In genomic region chr8:3878455-3878854, GRCm38 (mm10) we compare ENCODE assay signal across 49 mouse cellular contexts. TPM values are rescaled to one million over a fixed set of nuclear protein-coding genes. Genes with fewer than 3 reads are reported as not detected.
"Had no signal": no experiment of that assay in that cellular context is flagged by ENCODE, and none has a peak within 500 bp of the region (broad histone marks: within the 10 kb centered on the region; RNA-seq: fewer than 3 reads in every experiment).

Gene Cd209d (minus strand): TSS chr8:3878555.

- H3K9ac ChIP-seq: heart, embryonic 12.5 days; heart, embryonic 13.5 days; heart, embryonic 15.5 days; hindbrain, embryonic 12.5 days; hindbrain, embryonic 13.5 days; hindbrain, embryonic 14.5 days; hindbrain, embryonic 15.5 days; intestine, embryonic 15.5 days; kidney, embryonic 15.5 days had no signal

- H3K27me3 ChIP-seq: heart, embryonic 12.5 days; heart, embryonic 13.5 days; heart, embryonic 15.5 days; hindbrain, embryonic 12.5 days; hindbrain, embryonic 13.5 days; hindbrain, embryonic 15.5 days; intestine, embryonic 15.5 days; kidney, embryonic 15.5 days had no signal

- DNase-seq: heart, postnatal 10 days; heart, postnatal 14 days; heart, postnatal 36 days; heart, postnatal 4 days; kidney, adult 11 months; kidney, adult 18-20 months; kidney, adult 2 months; kidney, adult 8-10 months; kidney, adult 9 months; kidney, postnatal 10 days; kidney, postnatal 14 days; kidney, postnatal 25 days; kidney, postnatal 36 days; kidney, postnatal 4 days; layer of hippocampus, adult 9-11 months; layer of hippocampus, postnatal 36 days had no signal

- H3K4me1 ChIP-seq: heart, embryonic 12.5 days; heart, embryonic 13.5 days; heart, embryonic 15.5 days; hindbrain, embryonic 12.5 days; hindbrain, embryonic 13.5 days; hindbrain, embryonic 15.5 days; intestine, embryonic 15.5 days; kidney, embryonic 15.5 days had no signal

- H3K9me3 ChIP-seq: heart, embryonic 15.5 days; intestine, embryonic 15.5 days; kidney, embryonic 15.5 days had no signal

- H3K27ac ChIP-seq: heart, embryonic 13.5 days; heart, embryonic 15.5 days; hindbrain, embryonic 12.5 days; hindbrain, embryonic 13.5 days; hindbrain, embryonic 14.5 days; hindbrain, embryonic 15.5 days; hindbrain, postnatal 0 days; intestine, embryonic 15.5 days; kidney, embryonic 15.5 days; kidney, postnatal 0 days; layer of hippocampus, adult 2 months; left cerebral cortex, adult 2 months had no signal

- H3K4me3 ChIP-seq: heart, embryonic 12.5 days; heart, embryonic 13.5 days; heart, embryonic 15.5 days; hindbrain, embryonic 12.5 days; hindbrain, embryonic 13.5 days; hindbrain, embryonic 15.5 days; intestine, embryonic 15.5 days; kidney, embryonic 15.5 days; layer of hippocampus, adult 2 months; left cerebral cortex, adult 2 months had no signal

- ATAC-seq: hindbrain, embryonic 16.5 days; hindbrain, postnatal 0 days; inflammation-experienced regulatory T-cells, adult 6 months; intestine, embryonic 15.5 days; intestine, embryonic 16.5 days; intestine, postnatal 0 days had no signal

- H3K36me3 ChIP-seq: heart, embryonic 12.5 days; heart, embryonic 13.5 days; heart, embryonic 15.5 days; hindbrain, embryonic 12.5 days; hindbrain, embryonic 13.5 days; hindbrain, embryonic 15.5 days; intestine, embryonic 15.5 days; kidney, embryonic 15.5 days had no signal

RNA-seq across cellular contexts. Expression of gene Cd209d, which starts in this region (rescaled TPM):
- total RNA-seq: heart, postnatal 10 days; heart, postnatal 14 days; heart, postnatal 25 days; heart, postnatal 36 days; heart, postnatal 4 days; hematopoietic stem cell, adult 5-6 weeks; hindbrain, postnatal 0 days; layer of hippocampus, adult 18-20 months; layer of hippocampus, adult 2 months; layer of hippocampus, adult 8-10 months; layer of hippocampus, postnatal 10 days; layer of hippocampus, postnatal 14 days; layer of hippocampus, postnatal 25 days; layer of hippocampus, postnatal 36 days; left cerebral cortex, adult 2 months; left cerebral cortex, adult 8-10 months had no signal
- polyA plus RNA-seq: heart, embryonic 11.5 days; heart, embryonic 12.5 days; heart, embryonic 13.5 days; heart, embryonic 14.5 days; heart, embryonic 15.5 days; heart, embryonic 16.5 days; heart, postnatal 0 days; hindbrain, embryonic 11.5 days; hindbrain, embryonic 12.5 days; hindbrain, embryonic 13.5 days; hindbrain, embryonic 14.5 days; hindbrain, embryonic 15.5 days; hindbrain, embryonic 16.5 days; hindbrain, postnatal 0 days; intestine, embryonic 14.5 days; intestine, embryonic 15.5 days; intestine, embryonic 16.5 days; intestine, postnatal 0 days; kidney, embryonic 14.5 days; kidney, embryonic 15.5 days; kidney, embryonic 16.5 days; kidney, postnatal 0 days had no signal
